Mouse (Mus musculus) mouse embryonic stem cell (cell line): Measurements from ENCODE around the gene Phf10.
"Not testable (repeated sequence)": the region's sequence is repeated elsewhere in the genome, so short reads cannot be mapped to it uniquely, and the experiment has no call there.

Source experiments
- in situ Hi-C, 2 experiments: fragments of 300-500 bp; cut with MboI; formaldehyde crosslinking; loops; 1 replicate in 1 of 2; 3 replicates in 1 of 2; pipeline ENCODE4 v1.14.3; 2019 to 2020; ENCODE audit warnings: low sequenced_read_pairs in 2 of 2, low pct_unique_long_range_greater_than_20kb in 1 of 2, mixed read lengths in 1 of 2; ENCODE audit not compliant: unreplicated experiment in 1 of 2

Phf10 gene

GRCm38 (mm10) chr17:14949161-14949827 lies 11.8 kb downstream of the Phf10 start:
- in situ Hi-C loops, result no loop called here

GRCm38 (mm10) chr17:14944551-14944950 lies 16.5 kb downstream of the Phf10 start:
- in situ Hi-C loops, result no loop called here

DNA sequence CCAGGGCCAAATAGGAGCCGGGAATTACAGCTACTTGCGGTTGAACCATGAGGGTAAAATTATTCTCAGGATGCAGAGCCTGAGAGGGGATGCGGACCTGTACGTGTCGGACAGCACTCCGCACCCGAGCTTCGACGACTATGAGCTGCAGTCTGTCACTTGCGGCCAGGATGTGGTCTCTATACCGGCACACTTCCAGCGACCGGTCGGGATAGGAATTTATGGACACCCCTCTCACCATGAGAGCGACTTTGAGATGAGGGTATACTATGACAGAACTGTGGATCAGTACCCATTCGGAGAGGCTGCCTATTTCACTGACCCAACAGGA lies 17.4 kb downstream of the Phf10 start:
- in situ Hi-C loops, result no loop called here

DNA sequence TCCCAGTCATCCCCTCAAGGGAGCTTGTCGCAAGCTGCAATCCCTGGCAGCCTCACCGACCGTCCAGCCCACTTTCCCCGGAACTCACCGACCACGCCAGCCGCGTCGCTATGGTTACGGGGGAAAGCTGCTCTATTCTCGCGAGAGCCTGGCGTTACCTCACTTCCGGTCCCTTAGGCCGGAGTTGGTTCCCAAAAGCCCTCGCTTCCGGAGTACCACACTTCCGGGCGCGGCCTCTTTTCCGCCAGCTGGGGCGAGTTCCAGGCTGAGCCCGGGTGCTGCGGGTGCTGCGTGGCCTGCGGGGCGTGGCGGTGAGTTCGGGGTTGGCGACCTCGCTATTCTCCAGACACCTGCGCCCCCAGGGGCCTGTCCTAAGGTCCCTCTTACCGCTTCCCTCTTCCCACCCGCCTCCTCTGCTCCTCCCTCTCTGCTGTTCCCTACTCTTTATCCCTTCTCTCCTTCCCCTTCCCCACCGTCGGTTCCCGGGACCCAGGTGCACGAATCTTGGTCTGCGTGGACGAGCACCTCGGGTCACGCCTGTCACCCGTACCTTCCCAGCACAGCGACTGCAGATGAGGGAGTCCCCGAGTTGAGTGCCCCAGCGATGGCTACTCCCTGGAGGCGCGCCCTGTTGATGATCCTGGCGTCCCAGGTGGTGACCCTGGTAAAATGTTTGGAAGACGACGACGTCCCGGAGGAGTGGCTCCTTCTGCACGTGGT lies 17.9 kb downstream of the Phf10 start, which contains the start of the genes Wdr27 and 1600012H06Rik:
Gene Wdr27 (minus strand): TSS at position 150 of the 720 bp plus-strand sequence.
Gene 1600012H06Rik (plus strand): TSS at position 176 of the 720 bp plus-strand sequence.
- in situ Hi-C loops, result no loop called here

GRCm38 (mm10) chr17:14942181-14942580 lies 18.9 kb downstream of the Phf10 start:
- in situ Hi-C loops, result not testable (repeated sequence)

- in situ Hi-C loops, result no loop called here
Observed at GRCm38 (mm10) chr17:14935841-14936605, 25.1 kb downstream of the Phf10 start.

- in situ Hi-C loops, result not testable (repeated sequence)
Observed at GRCm38 (mm10) chr17:14935280-14935679, 25.8 kb downstream of the Phf10 start.

DNA sequence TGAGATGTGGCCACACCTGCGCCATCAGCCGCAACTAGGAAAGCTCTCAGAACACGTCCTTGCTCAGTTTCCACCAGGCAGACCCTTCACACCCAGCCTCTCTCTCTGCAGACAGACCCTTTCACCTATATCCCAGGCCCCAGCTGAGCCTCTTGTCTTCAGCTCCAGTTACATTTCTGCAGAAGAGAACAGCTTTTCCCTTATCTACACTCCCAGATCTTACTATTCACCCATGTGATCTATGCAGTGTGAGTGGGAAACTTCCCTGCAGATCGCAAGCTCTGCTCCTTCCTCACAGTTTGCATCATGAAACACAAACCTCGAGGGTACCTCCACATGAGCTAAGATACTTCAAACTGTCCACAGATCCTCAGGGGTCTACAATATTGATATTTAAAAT lies 29.6 kb downstream of the Phf10 start:
- in situ Hi-C loops, result no loop called here

GRCm38 (mm10) chr17:14930697-14931096 lies 30.4 kb downstream of the Phf10 start:
- in situ Hi-C loops, result no loop called here

DNA sequence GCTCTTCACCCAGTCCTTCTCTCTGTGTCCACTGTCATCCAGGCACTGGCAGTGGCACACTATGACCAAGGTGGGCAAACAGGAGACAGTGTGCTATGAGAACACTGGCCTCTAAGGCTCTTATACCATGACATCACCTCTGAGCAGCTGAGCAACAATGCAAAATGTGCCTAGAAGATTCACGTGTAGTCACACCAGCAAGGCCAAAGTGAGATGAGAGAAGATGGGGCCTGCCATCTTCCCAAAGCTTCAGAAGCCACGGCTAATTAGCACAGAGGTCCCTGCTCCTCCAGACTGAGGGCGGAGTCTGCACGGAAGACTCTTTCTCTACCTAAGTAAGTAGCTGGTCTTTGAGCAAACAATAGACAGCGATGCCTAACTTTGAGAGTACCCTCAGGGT lies 32.4 kb downstream of the Phf10 start:
- in situ Hi-C loops, result no loop called here

DNA sequence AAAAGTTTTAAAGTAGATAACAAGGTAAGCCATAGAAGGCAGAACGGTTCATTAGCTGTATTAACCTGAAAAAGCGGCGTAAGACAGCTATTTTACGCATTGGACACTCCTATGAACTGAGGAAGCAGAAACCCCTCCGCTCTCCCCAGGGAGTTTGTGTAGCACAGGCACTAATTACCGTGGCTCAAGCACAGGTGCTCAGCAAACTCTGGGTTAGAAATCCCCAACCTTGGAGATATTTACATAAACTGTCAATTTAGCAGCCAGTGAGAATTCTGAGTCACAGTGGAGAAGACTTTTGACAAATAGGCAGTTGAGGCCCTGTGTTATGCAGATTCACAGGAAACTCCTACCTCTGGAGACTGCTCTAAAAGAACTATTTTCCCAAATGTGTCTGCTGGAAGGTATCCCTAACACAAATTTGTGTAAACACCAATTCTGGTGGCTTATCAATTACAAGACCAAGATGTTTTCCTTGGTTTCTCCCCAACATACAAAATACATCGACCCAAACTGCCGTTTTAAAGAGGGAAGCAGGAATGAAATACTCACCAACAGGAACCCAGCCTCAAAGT lies 33.3 kb downstream of the Phf10 start:
- in situ Hi-C loops, result no loop called here

GRCm38 (mm10) chr17:14921582-14921981 lies 39.5 kb downstream of the Phf10 start:
- in situ Hi-C loops, result loop anchor here (25.0 kb wide), 2 partner anchors 634 to 684 kb away; partner anchors contain the start of gene Smoc2 (in 1 of the 2)

DNA sequence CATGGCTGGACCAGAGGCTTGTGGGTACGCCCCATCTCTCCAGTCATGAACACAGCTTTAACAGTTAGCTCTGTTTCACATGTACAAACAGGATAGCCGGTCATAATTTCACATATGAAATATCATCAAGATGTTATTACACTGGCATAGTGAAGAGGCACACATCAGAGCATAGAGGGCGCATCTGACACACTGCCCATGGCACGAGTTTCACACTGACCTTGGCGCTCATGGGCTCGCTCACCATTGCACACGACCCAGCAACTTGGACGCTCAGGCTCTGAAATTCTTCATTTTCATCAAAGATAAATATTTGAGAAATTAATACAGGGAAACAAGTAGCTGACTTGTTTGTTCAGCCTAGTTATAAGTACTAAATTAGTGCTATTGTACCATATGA lies 43.2 kb downstream of the Phf10 start:
- in situ Hi-C loops, result loop anchor here (25.0 kb wide), 2 partner anchors 631 to 681 kb away; partner anchors contain the start of gene Smoc2 (in 1 of the 2)

DNA sequence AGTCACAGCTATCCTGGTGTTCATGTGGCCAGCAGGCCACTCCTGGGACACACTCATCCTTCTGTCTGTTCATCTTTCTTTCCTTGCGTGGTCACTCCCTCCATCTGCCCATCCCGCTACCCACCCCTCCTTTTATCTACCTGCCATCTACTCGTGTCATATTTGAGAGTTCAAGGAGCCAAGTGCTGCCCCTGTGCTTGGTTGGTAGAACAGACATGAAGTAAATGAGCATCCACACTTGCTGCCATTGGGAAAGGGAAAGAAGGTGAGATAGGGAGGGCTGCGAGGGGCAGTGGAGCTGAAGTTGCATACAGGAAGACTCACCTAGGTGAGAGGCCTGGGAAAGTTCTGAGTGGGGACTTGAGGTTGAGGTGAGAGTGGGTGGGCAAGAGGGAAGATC lies 46.7 kb downstream of the Phf10 start:
- in situ Hi-C loops, result loop anchor here (25.0 kb wide), 2 partner anchors 627 to 677 kb away; partner anchors contain the start of gene Smoc2 (in 1 of the 2)

- in situ Hi-C loops, result loop anchor here (25.0 kb wide), 2 partner anchors 626 to 676 kb away; partner anchors contain the start of gene Smoc2 (in 1 of the 2)
Observed at GRCm38 (mm10) chr17:14912981-14913380, 48.1 kb downstream of the Phf10 start.

GRCm38 (mm10) chr17:14912420-14912819 lies 48.7 kb downstream of the Phf10 start:
- in situ Hi-C loops, result loop anchor here (25.0 kb wide), 2 partner anchors 625 to 675 kb away; partner anchors contain the start of gene Smoc2 (in 1 of the 2)

GRCm38 (mm10) chr17:14910771-14911170 lies 50.3 kb downstream of the Phf10 start:
- in situ Hi-C loops, result loop anchor here (25.0 kb wide), 2 partner anchors 623 to 673 kb away; partner anchors contain the start of gene Smoc2 (in 1 of the 2)

DNA sequence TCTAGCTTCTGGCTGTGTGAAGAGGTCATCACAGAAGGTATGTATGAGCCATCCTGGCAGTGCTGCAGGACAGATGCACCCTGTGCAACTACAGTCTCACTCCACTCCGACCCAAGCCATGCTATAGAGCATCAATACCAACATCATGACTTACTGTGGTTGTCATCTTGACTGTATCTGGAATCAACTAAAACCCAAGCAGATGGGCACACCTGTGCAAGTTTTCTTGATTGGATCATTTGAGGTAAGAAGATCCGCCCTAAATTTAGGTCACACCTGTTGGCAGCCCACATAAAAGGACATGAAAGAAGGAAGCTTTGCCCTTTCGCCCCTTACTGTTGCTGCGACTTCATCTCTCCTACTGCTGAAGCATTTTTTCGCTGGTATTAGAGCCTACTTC lies 51.7 kb downstream of the Phf10 start:
- in situ Hi-C loops, result loop anchor here (10.0 to 25.0 kb wide), 3 partner anchors 375 to 672 kb away; partner anchors contain the start of gene Smoc2 (in 1 of the 2)
